Mouse (Mus musculus): ENCODE measurements around the gene Tox3.

GRCm38 (mm10) chr8:90266239-90266638 is 81.9 kb downstream of the Tox3 start:
- no peak for TF ChIP-seq CTCF (IDR thresholded peaks at IDR 0.05; ENCODE audit: low read depth)
- TF ChIP-seq EP300 (optimal IDR thresholded peaks at IDR 0.05) = no peak
